Mouse (Mus musculus) forebrain, embryonic 11.5 days (tissue): ENCODE measurements around the gene Lexm. TPM values are rescaled to one million over a fixed set of nuclear protein-coding genes. Genes with fewer than 3 reads are reported as not detected.
A peak's percentile ranks its signal among the peaks of the same experiment; 100 is the strongest.

Experiments
- ATAC-seq: fragments of 200-750 bp; cut with Nextera tagmentation; replicated peaks from 2 replicates; pipeline ENCODE4 v1.8.0; 2017; ENCODE audit warnings: moderate TSS enrichment; ENCODE audit not compliant: low FRiP score
- DNase-seq: peaks from one replicate; pipeline ENCODE4 v3.0.0-alpha.2; 2017; ENCODE audit warnings: low spot score
- H3K27ac ChIP-seq: fragments of 300-500 bp; sonication (generic); 2 replicates; pipeline ENCODE4 v1.5.1; 2014; ENCODE audit warnings: low read depth, low read length
- H3K27me3 ChIP-seq: fragments of 300-500 bp; sonication (generic); 2 replicates; pipeline ENCODE4 v1.6.1; 2014; ENCODE audit warnings: mild to moderate bottlenecking, low read length, mixed read lengths; ENCODE audit not compliant: control insufficient read depth, insufficient read depth
- H3K36me3 ChIP-seq: fragments of 300-500 bp; sonication (generic); 2 replicates; pipeline ENCODE4 v1.6.1; 2014; ENCODE audit warnings: mild to moderate bottlenecking, low read length, moderate library complexity, mixed read lengths; ENCODE audit not compliant: control insufficient read depth, insufficient read depth
- H3K4me1 ChIP-seq: fragments of 300-500 bp; sonication (generic); replicated peaks from 2 replicates; pipeline ENCODE4 v1.6.1; 2014; ENCODE audit warnings: low read length, mixed read lengths; ENCODE audit not compliant: control insufficient read depth, insufficient read depth
- H3K4me2 ChIP-seq: fragments of 300-500 bp; sonication (generic); 2 replicates; pipeline ENCODE4 v1.6.1; 2014; ENCODE audit warnings: low read depth, mild to moderate bottlenecking, low read length, moderate library complexity, mixed read lengths; ENCODE audit not compliant: severe bottlenecking
- H3K4me3 ChIP-seq: fragments of 300-500 bp; sonication (generic); 2 replicates; pipeline ENCODE4 v1.5.1; 2014; ENCODE audit warnings: low read depth, low read length
- H3K9ac ChIP-seq: fragments of 300-500 bp; sonication (generic); 2 replicates; pipeline ENCODE4 v1.6.1; 2014; ENCODE audit warnings: low read length
- H3K9me3 ChIP-seq: fragments of 300-500 bp; sonication (generic); 2 replicates; pipeline ENCODE4 v1.6.1; 2016; ENCODE audit warnings: low read length, mixed read lengths; ENCODE audit not compliant: control insufficient read depth
- WGBS: fragments of 180-500 bp; shearing (Covaris S2); extraction: QIAGEN DNeasy Blood & Tissue Kit; methylation state at CpG from one replicate; pipeline ENCODE4 v1.1.7; 2014; 5-methylcytosine and 5-hydroxymethylcytosine counted together
- polyA plus RNA-seq: library from polyadenylated mRNA; unstranded; fragments of >200 nt; fragmentation: Nextera tagmentation; extraction: Ambion mirVana; gene quantifications from 2 replicates; pipeline ENCODE4 v1.2.1, GENCODE M21; 2014

Lexm gene
- polyA plus RNA-seq, 1 experiment from 2014 or later = 0.21 TPM

DNA sequence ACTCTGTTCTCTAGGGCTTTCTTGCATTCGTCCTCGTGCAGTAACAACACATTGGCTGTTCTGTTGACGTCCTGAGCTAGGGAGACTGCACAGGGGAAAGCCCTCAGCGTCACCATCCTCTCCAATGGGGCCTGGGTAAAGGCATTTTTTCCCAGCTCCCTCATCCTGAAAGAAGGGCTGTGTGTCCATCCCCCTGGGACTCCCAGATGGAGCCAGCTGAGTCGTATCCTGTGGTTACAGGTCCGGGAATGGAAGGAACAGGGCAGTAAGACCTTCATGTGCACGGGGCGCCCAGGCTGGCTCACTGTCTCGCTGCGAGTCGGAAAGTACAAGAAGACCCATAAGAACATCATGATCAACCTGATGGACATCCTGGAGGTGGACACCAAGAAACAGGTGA, 52.9 kb downstream of the Lexm start:
- peaks cover 8% of the 10 kb centered on the region; the same call in 1 of the 2 replicates for H3K36me3 ChIP-seq
- DNase-seq (no peak), ATAC-seq (no peak)
- no peak overlapping the region for H3K4me2 ChIP-seq
- no peak overlapping the region for H3K27ac ChIP-seq
- H3K4me3 ChIP-seq = no peak overlapping the region
- no peaks in the 10 kb centered on the region for H3K27me3 ChIP-seq
- no peak overlapping the region for H3K9ac ChIP-seq
- peaks cover 12% of the 10 kb centered on the region for H3K4me1 ChIP-seq
- WGBS = 95% methylated on average over 11 of the region's 11 CpGs
- no peaks in the 10 kb centered on the region for H3K9me3 ChIP-seq

DNA sequence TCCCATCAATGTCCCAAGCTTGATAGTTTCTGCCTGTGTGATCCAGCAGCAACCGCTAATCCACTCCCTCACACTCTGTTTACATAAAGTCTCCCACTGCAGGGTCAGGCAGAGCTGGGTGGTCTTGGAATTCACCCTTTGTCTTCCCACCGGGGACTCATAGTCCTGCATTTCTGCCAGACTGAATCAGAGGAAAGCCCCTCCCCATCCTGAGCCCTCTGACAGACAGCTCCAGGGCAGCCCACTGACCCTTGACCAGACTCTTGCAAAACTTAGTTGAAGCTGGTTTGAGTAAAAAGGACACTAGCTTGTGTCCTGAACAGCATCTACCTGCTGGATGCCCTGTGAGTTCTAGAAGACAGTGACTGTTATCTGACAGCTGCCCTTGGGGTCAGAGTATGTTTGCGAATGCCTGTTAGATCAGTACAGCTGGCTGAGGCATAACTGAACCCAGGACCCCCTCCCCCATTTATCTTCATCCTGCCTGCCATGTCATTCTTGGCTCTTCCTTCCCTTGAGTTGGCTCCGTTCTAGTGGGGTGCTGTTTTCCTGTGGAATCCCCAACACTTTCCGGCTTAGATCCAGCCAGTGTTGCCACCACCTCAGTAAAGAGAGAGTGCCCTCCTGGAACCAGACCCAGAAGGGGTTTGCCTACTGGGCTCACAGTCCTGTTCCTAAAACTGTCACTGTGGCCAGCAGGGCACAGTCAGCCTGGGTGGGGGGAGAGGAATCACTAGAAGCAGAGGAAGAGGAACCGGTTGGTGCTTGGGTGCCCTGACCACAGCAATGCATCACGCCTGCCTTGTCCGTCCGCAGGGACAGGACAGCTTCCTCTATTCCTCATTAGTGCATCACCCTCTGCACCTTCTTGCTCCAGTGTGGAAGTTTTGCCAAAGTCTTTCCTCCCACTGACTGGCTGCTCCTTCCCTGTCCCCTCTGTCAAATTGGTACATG, 53.9 kb downstream of the Lexm start:
- H3K27ac ChIP-seq = no peak overlapping the region
- peaks cover 8% of the 10 kb centered on the region; the same call in 1 of the 2 replicates for H3K36me3 ChIP-seq

DNA sequence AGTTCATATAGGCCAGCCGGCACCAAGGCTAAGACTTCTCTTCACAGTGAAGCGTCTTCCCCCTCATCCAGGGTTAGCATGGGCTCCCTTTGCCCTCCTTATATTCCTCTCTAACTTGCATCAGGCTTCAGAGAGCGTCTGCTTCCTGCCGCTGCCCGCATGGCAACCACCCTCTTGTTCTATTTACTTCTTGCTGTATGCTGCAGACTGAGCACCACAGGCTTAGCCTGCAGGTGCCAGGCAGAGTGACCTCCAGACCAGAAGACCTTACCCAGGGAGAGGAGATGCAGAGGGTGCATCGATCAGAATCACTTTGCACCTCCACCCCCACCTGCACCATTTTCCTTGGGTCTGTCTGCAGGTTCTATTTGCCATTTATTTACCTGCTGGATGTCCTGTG, 55.0 kb downstream of the Lexm start:
- ATAC-seq = no peak
- 14% methylated on average over 6 of the region's 6 CpGs for WGBS
- peaks cover 4% of the 10 kb centered on the region; the same call in 1 of the 2 replicates for H3K36me3 ChIP-seq
- DNase-seq = no peak
- peaks cover 12% of the 10 kb centered on the region for H3K4me1 ChIP-seq
- H3K9me3 ChIP-seq = no peaks in the 10 kb centered on the region
- H3K9ac ChIP-seq = peak overlapping the region; percentile 87
- H3K27ac ChIP-seq = no peak overlapping the region
- no peaks in the 10 kb centered on the region for H3K27me3 ChIP-seq
- H3K4me3 ChIP-seq = peak overlapping the region; percentile 91
- H3K4me2 ChIP-seq = peak overlapping the region; percentile 86

More for the DNA sequence above, 53.9 kb downstream of the Lexm start:
- H3K9ac ChIP-seq = peak overlapping the region; percentile 87; the same call in 1 of the 2 replicates
- DNase-seq (no peak), ATAC-seq (no peak)
- no peaks in the 10 kb centered on the region for H3K27me3 ChIP-seq
- H3K4me2 ChIP-seq = peak overlapping the region; percentile 86
- H3K4me3 ChIP-seq = peak overlapping the region; percentile 91
- H3K9me3 ChIP-seq = no peaks in the 10 kb centered on the region
- peaks cover 12% of the 10 kb centered on the region for H3K4me1 ChIP-seq
- WGBS = 61% methylated on average over 9 of the region's 9 CpGs

DNA sequence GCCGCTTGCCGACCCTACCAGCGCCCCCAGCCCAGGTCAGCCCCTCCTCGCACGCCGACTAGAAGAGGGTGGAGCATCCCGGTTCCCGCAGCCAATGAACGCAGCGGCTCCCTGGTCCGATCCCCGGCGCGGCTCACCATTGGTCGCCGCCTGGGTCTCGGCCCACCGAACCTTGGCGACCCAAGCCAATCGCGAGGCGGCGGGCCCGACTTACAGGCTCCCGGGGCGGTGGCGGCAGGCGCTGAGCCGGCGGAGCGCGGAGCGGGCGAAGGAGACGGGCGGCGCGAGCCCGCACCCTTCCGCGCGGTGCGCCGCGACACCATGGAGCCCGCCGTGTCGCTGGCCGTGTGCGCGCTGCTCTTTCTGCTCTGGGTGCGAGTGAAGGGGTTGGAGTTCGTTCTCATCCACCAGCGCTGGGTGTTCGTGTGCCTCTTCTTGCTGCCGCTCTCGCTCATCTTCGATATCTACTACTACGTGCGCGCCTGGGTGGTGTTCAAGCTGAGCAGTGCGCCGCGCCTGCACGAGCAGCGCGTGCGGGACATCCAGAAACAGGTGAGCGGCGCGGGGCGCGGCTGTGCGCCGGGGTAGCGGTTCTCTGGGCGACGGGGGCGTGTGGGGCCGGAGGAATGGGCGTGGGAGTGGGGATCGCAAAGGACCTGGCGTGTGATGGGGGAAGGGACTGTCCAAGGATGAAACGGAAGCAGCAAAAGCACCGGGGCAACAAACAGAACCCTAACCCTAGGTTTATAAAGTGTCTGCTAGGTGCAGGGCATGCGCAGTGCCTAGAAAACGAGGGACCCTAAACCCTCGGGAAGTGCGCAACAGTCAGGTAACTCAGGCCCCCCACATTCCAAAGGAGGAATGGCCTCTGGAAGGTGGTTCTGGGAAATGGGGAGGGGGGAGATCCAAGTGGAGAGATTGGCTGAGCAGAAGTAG, 55.9 kb downstream of the Lexm start, which contains the start of gene Dhcr24:
Gene Dhcr24 (plus strand): TSS at position 193 of the 936 bp plus-strand sequence.
- WGBS = under 1% methylated on average over 81 of the region's 89 CpGs
- Histone ChIP-seq H3K36me3 (peaks cover 4% of the 10 kb centered on the region; the same call in 1 of the 2 replicates), H3K4me2 (peak within 1 kb of the TSS; percentile 86), H3K9me3 (no peaks in the 10 kb centered on the region), H3K27ac (peak within 1 kb of the TSS; percentile 82), H3K4me1 (peaks cover 12% of the 10 kb centered on the region), H3K27me3 (no peaks in the 10 kb centered on the region), H3K9ac (peak within 1 kb of the TSS; percentile 87), H3K4me3 (peak within 1 kb of the TSS; percentile 91)
- DNase-seq (peak; percentile 98), ATAC-seq (peak; percentile 99)

DNA sequence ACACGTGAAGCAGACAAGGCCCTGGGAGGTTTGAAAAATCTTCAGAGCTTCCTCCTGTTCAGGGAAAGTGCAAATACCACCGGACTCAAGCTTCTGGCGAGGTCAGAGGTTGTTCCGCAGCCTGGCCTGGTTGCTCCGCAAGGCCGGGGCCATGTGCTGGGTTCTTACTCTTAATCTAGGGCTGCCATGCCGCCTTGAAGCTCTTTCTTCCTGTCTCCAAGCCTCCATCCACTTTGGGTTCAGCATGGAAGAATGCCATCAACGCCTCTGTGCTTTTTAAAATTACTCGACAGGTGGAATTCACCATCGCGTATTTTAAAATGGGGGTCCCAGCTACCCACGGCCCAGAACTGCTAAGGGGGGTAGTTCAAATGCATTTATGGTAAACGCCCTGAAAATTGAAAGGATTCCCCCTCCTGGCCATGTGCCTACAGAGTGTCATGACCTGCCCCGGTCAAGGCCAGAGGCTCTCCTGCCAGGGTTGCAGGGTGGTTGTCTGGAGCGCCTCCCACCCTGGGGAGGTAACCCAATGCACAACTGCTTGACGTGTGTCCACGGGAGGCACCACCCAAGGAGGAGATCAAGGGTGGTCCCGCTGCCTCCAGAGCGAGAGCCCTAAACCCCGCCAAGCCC, 56.7 kb downstream of the Lexm start:
- DNase-seq = peak; percentile 55
- H3K9me3 ChIP-seq = no peaks in the 10 kb centered on the region
- H3K27ac ChIP-seq = peak overlapping the region; percentile 65; the same call in 1 of the 2 replicates
- peak overlapping the region; percentile 91 for H3K4me3 ChIP-seq
- no peaks in the 10 kb centered on the region; the same call in 1 of the 2 replicates for H3K36me3 ChIP-seq
- under 1% methylated on average over 20 of the region's 20 CpGs for WGBS
- H3K27me3 ChIP-seq = no peaks in the 10 kb centered on the region
- no peak for ATAC-seq
- H3K4me2 ChIP-seq = peak overlapping the region; percentile 86
- H3K9ac ChIP-seq = peak overlapping the region; percentile 48
- peaks cover 12% of the 10 kb centered on the region for H3K4me1 ChIP-seq

DNA sequence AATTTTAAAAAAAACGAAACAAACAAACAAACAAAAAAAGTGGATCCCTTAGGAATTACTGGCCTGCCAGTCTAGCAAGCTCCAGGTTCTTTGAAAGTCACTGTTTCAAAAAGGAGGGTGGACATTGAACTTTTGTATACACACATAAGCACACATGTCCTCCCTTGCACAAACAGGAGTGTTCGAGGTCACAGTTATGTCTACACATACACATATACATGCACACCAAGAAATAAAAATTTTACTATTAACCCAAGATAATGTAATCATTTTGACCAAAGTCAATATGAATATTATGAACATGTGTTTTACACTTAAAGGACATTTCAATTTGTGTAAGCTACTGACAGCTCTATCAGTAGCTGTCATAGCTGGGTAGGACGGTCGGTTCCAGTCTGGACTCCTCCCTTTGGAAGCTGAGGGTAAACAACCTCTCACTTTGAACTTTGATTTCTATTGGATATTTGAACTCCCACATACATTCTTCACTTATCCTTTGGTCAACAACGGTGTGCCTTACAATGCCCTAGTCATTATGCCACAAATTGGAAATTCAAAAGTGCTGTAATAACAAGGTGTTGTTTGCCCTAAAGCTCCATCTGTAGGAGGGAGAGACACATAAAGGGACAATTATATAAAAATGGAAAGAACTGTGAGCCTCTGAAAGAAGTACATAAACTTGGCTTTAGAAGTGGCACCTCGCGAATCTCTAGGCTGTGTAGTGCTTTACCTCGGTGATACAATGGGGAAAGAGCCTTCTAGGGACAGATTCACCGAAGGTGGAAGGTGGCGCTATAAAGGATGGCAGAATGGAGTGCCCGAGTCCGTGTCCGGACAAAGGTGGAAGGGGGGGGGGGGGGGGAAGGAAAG, 57.5 kb downstream of the Lexm start:
- H3K4me2 ChIP-seq = peak overlapping the region; percentile 86
- peak overlapping the region; percentile 91; the same call in 1 of the 2 replicates for H3K4me3 ChIP-seq
- WGBS = 31% methylated on average over 13 of the region's 13 CpGs
- H3K36me3 ChIP-seq = no peaks in the 10 kb centered on the region
- no peak overlapping the region; the same call in 1 of the 2 replicates for H3K9ac ChIP-seq
- H3K9me3 ChIP-seq = no peaks in the 10 kb centered on the region
- ATAC-seq = no peak
- no peak for DNase-seq
- H3K4me1 ChIP-seq = peaks cover 12% of the 10 kb centered on the region
- no peaks in the 10 kb centered on the region for H3K27me3 ChIP-seq
- H3K27ac ChIP-seq = peak overlapping the region; percentile 47; the same call in 1 of the 2 replicates

DNA sequence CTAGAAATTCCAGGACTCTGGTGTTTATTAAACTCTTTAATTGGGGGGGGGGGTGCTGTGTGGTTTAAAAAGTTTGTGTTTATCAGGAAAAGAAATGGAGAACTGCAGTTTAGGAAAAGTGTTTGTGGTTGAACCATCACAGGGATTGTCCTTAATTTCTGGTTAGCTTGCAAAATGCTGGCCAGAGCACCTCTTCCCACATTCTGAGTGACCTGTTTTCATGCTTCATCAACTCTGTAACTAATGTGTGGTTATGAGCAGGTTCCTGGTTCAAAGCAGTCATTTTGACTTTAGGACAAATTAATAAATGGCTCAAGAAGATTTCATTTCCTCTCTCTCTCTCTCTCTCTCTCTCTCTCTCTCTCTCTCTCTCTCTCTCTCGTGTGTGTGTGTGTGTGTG, 59.1 kb downstream of the Lexm start:
- ATAC-seq (no peak), DNase-seq (no peak)
- H3K4me2 ChIP-seq = no peak overlapping the region
- no peak overlapping the region for H3K4me3 ChIP-seq
- no peaks in the 10 kb centered on the region for H3K36me3 ChIP-seq
- no peaks in the 10 kb centered on the region for H3K27me3 ChIP-seq
- H3K9ac ChIP-seq = no peak overlapping the region
- H3K9me3 ChIP-seq = no peaks in the 10 kb centered on the region
- no peak overlapping the region for H3K27ac ChIP-seq
- peaks cover 6% of the 10 kb centered on the region for H3K4me1 ChIP-seq
- no CpG with 5 or more reads among the region's 1 CpGs for WGBS
